Mouse (Mus musculus) midbrain, embryonic 10.5 days (tissue): ENCODE measurements around the gene Mettl7b. TPM values are rescaled to one million over a fixed set of nuclear protein-coding genes. Genes with fewer than 3 reads are reported as not detected.

ENCODE experiments used
- DNase-seq: peaks from one replicate; pipeline ENCODE4 v3.0.0-alpha.2; 2017; ENCODE audit warnings: low spot score
- H3K27ac ChIP-seq: fragments of 300-500 bp; sonication (generic); replicated peaks from 2 replicates; pipeline ENCODE4 v1.5.1; 2016; ENCODE audit warnings: mild to moderate bottlenecking
- H3K27me3 ChIP-seq: fragments of 300-500 bp; sonication (generic); 2 replicates; pipeline ENCODE4 v1.6.1; 2016; ENCODE audit warnings: low read depth, mild to moderate bottlenecking; ENCODE audit not compliant: poor library complexity, severe bottlenecking
- H3K36me3 ChIP-seq: fragments of 300-500 bp; sonication (generic); 2 replicates; pipeline ENCODE4 v1.6.1; 2016; ENCODE audit warnings: mild to moderate bottlenecking, moderate library complexity
- H3K4me1 ChIP-seq: fragments of 300-500 bp; sonication (generic); 2 replicates; pipeline ENCODE4 v1.6.1; 2016
- H3K4me3 ChIP-seq: fragments of 300-500 bp; sonication (generic); 2 replicates; pipeline ENCODE4 v1.5.1; 2016; ENCODE audit warnings: mild to moderate bottlenecking, moderate library complexity
- H3K9me3 ChIP-seq: fragments of 300-500 bp; sonication (generic); replicated peaks from 2 replicates; pipeline ENCODE4 v1.6.1; 2016; ENCODE audit warnings: mild to moderate bottlenecking
- WGBS: fragments of 180-500 bp; shearing (Covaris S2); methylation state at CpG from one replicate; pipeline ENCODE4 v1.1.7; 2016; 5-methylcytosine and 5-hydroxymethylcytosine counted together
- polyA plus RNA-seq: library from polyadenylated mRNA; unstranded; fragments of >200 nt; fragmentation: Nextera tagmentation; extraction: Ambion mirVana; gene quantifications from 2 replicates; pipeline ENCODE4 v1.2.1, GENCODE M21; 2016

The Mettl7b gene
- polyA plus RNA-seq, 1 experiment from 2014 or later: not detected

DNA sequence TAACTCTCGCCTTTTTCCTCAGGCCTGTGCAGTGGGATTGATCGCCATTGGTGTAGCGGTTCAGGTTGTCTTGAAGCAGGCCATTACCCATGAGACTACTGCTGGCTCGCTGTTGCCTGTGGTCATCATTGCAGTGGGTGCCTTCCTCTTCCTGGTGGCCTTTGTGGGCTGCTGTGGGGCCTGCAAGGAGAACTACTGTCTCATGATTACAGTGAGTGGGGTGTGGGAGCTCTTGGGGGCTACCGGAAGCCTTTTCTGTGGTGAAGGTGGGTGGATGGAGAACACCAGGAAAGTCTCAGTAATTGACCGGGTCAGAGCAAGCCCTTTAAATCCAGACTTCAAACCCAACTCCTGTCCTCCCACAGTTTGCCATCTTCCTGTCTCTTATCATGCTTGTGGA, 49.4 kb downstream of the Mettl7b start:
- H3K4me1 ChIP-seq: peaks cover 36% of the 10 kb centered on the region
- peaks cover 26% of the 10 kb centered on the region for H3K36me3 ChIP-seq
- 0 out of 2 replicates have a peak overlapping the region, but pooled peaks have one; percentile 86 for H3K4me3 ChIP-seq
- no peaks in the 10 kb centered on the region for H3K9me3 ChIP-seq
- no peak overlapping the region for H3K27ac ChIP-seq
- 88% methylated on average over 6 of the region's 6 CpGs for WGBS
- no peak for DNase-seq
- H3K27me3 ChIP-seq: peaks cover 45% of the 10 kb centered on the region

DNA sequence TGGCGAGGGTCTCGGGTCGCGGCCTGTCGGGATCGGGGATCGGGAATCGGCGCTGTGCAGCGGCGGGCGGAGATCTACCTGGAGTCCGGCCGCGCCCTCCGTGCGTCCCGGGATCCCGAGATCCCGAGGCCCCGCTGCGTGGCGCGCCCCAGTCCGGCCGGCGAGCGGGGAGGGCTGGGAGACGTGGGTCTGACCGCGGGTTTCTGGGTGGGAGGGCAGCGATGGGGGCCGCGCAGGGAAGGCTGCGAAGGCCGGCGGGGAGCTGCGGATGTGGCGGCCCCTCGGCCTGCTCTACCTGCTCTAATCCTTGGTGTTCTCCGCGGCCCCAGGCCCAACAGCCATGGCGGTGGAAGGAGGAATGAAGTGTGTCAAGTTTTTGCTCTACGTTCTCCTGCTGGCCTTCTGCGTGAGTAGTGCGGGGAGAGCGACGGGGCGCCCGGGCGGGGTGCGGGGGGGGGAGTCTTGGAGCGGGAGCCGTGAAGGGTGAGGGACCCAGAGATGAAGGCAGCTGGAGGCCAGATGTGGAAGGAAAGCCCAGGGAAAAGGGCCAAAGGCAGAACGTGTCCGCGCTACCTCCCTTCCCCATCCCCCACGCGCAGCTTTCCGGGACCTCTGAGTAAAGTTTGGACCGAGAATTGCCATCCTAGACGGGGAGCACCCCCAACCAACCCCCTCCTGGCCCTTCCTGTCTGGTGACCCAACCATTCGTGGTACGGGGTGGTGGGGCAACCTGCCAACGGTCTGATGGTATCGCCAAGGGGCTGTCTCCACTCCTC, 50.5 kb downstream of the Mettl7b start:
- DNase-seq: peak; percentile 56
- H3K9me3 ChIP-seq: no peaks in the 10 kb centered on the region
- H3K4me1 ChIP-seq: peaks cover 36% of the 10 kb centered on the region
- peak overlapping the region; percentile 86 for H3K4me3 ChIP-seq
- H3K36me3 ChIP-seq: peaks cover 17% of the 10 kb centered on the region; the same call in 1 of the 2 replicates
- H3K27me3 ChIP-seq: peaks cover 45% of the 10 kb centered on the region
- WGBS: 4% methylated on average over 61 of the region's 66 CpGs
- H3K27ac ChIP-seq: peak overlapping the region; percentile 91

- WGBS: under 1% methylated on average over 38 of the region's 41 CpGs
- Histone ChIP-seq H3K4me3 (peak overlapping the region; percentile 86), H3K27me3 (peaks cover 45% of the 10 kb centered on the region), H3K9me3 (no peaks in the 10 kb centered on the region), H3K27ac (peak overlapping the region; percentile 91), H3K36me3 (peaks cover 17% of the 10 kb centered on the region; the same call in 1 of the 2 replicates), H3K4me1 (peaks cover 36% of the 10 kb centered on the region)
- peak; percentile 86 for DNase-seq
These were observed 51.2 kb downstream of the Mettl7b start for GRCm38 (mm10) chr10:128909567-128910028.

- Histone ChIP-seq H3K4me3 (peak overlapping the region; percentile 86), H3K9me3 (no peaks in the 10 kb centered on the region), H3K27me3 (peaks cover 45% of the 10 kb centered on the region), H3K4me1 (peaks cover 36% of the 10 kb centered on the region), H3K36me3 (peaks cover 13% of the 10 kb centered on the region; the same call in 1 of the 2 replicates), H3K27ac (peak overlapping the region; percentile 91)
- 62% methylated on average over 13 of the region's 13 CpGs for WGBS
- no peak for DNase-seq
These were observed 51.9 kb downstream of the Mettl7b start for GRCm38 (mm10) chr10:128908778-128909448.

Other genes with a start within 250 kb of the Mettl7b start
- gene Dgka, start 216.1 kb downstream of the Mettl7b start, polyA plus RNA-seq: 3.7 and 4.7 TPM in 2 replicates
- 56.6 and 59.1 TPM in 2 replicates for gene Pym1, start 213.1 kb downstream of the Mettl7b start, polyA plus RNA-seq
- 0.44 and 0.66 TPM in 2 replicates for gene Mmp19, start 170.1 kb downstream of the Mettl7b start, polyA plus RNA-seq
- gene Dnajc14, start 156.9 kb downstream of the Mettl7b start, polyA plus RNA-seq: 50.7 and 57.8 TPM in 2 replicates
- 22.1 and 24.3 TPM in 2 replicates for gene Tmem198b, start 156.6 kb downstream of the Mettl7b start, polyA plus RNA-seq
- gene Sarnp, start 143.7 kb downstream of the Mettl7b start, polyA plus RNA-seq: 260 and 264 TPM in 2 replicates
- gene Ormdl2, start 139.3 kb downstream of the Mettl7b start, polyA plus RNA-seq: 82.0 and 100 TPM in 2 replicates
- gene Gdf11, start 69.3 kb downstream of the Mettl7b start, polyA plus RNA-seq: 9.5 and 10.5 TPM in 2 replicates
- 195 and 196 TPM in 2 replicates for gene Cd63, start 60.0 kb downstream of the Mettl7b start, polyA plus RNA-seq
- 13.3 and 14.9 TPM in 2 replicates for gene Rdh5, start 38.1 kb downstream of the Mettl7b start, polyA plus RNA-seq
- gene Bloc1s1, start 37.0 kb downstream of the Mettl7b start, polyA plus RNA-seq: 216 and 236 TPM in 2 replicates
- 1.7 and 1.9 TPM in 2 replicates for gene Itga7, start 27.2 kb downstream of the Mettl7b start, polyA plus RNA-seq
- gene Olfr9, start 28.4 kb upstream of the Mettl7b start, polyA plus RNA-seq: not detected in 2 replicates
- not detected in 2 replicates for gene Olfr763, start 49.8 kb upstream of the Mettl7b start, polyA plus RNA-seq
- gene Olfr764-ps1, start 78.9 kb upstream of the Mettl7b start, polyA plus RNA-seq: not detected in 2 replicates
- not detected in 2 replicates for gene Olfr765, start 89.0 kb upstream of the Mettl7b start, polyA plus RNA-seq
- gene Olfr766-ps1, start 108.0 kb upstream of the Mettl7b start, polyA plus RNA-seq: not detected in 2 replicates
- gene Olfr767, start 121.9 kb upstream of the Mettl7b start, polyA plus RNA-seq: not detected in 2 replicates
- not detected in 2 replicates for gene Olfr768, start 138.4 kb upstream of the Mettl7b start, polyA plus RNA-seq
- gene Olfr769, start 156.9 kb upstream of the Mettl7b start, polyA plus RNA-seq: not detected in 2 replicates
- gene Olfr770, start 178.0 kb upstream of the Mettl7b start, polyA plus RNA-seq: not detected in 2 replicates
- gene Olfr771, start 203.8 kb upstream of the Mettl7b start, polyA plus RNA-seq: not detected in 2 replicates
- not detected in 2 replicates for gene Olfr772, start 216.9 kb upstream of the Mettl7b start, polyA plus RNA-seq
- not detected in 2 replicates for gene Olfr773, start 226.4 kb upstream of the Mettl7b start, polyA plus RNA-seq